Mouse (Mus musculus) embryonic facial prominence, embryonic 14.5 days (tissue): ENCODE data around the gene 1110059E24Rik. TPM values are rescaled to one million over a fixed set of nuclear protein-coding genes. Genes with fewer than 3 reads are reported as not detected.

ENCODE experiments used
- ATAC-seq: fragments of 200-750 bp; cut with Nextera tagmentation; 2 replicates; pipeline ENCODE4 v1.8.0; 2017; ENCODE audit warnings: low read depth, moderate number of reproducible peaks, moderate TSS enrichment
- DNase-seq: peaks from one replicate; pipeline ENCODE4 v3.0.0-alpha.2; 2015; ENCODE audit warnings: low spot score
- H3K27ac ChIP-seq: fragments of 300-500 bp; sonication (generic); replicated peaks from 2 replicates; pipeline ENCODE4 v1.5.1; 2014; ENCODE audit warnings: low read depth, mild to moderate bottlenecking, low read length, moderate library complexity
- H3K27me3 ChIP-seq: fragments of 300-500 bp; sonication (generic); replicated peaks from 2 replicates; pipeline ENCODE4 v1.6.1; 2014; ENCODE audit warnings: low read length; ENCODE audit not compliant: control insufficient read depth, insufficient read depth
- H3K36me3 ChIP-seq: fragments of 300-500 bp; sonication (generic); 2 replicates; pipeline ENCODE4 v1.6.1; 2014; ENCODE audit warnings: low read length, mixed read lengths; ENCODE audit not compliant: control insufficient read depth, insufficient read depth
- H3K4me1 ChIP-seq: fragments of 300-500 bp; sonication (generic); 2 replicates; pipeline ENCODE4 v1.6.1; 2014; ENCODE audit warnings: antibody characterized with exemption, low read length; ENCODE audit not compliant: control insufficient read depth, insufficient read depth
- H3K4me2 ChIP-seq: fragments of 300-500 bp; sonication (generic); 2 replicates; pipeline ENCODE4 v1.6.1; 2014; ENCODE audit warnings: low read depth, mild to moderate bottlenecking, low read length, moderate library complexity, mixed read lengths
- H3K4me3 ChIP-seq: fragments of 300-500 bp; sonication (generic); 2 replicates; pipeline ENCODE4 v1.5.1; 2014; ENCODE audit warnings: low read depth, mild to moderate bottlenecking, low read length
- H3K9ac ChIP-seq: fragments of 300-500 bp; sonication (generic); 2 replicates; pipeline ENCODE4 v1.6.1; 2014; ENCODE audit warnings: low read depth, mild to moderate bottlenecking, low read length, moderate library complexity, mixed read lengths
- H3K9me3 ChIP-seq: fragments of 300-500 bp; sonication (generic); 2 replicates; pipeline ENCODE4 v1.6.1; 2016; ENCODE audit warnings: low read length; ENCODE audit not compliant: control insufficient read depth
- WGBS: fragments of 180-500 bp; shearing (Covaris S2); extraction: QIAGEN DNeasy Blood & Tissue Kit; methylation state at CpG from one replicate; pipeline ENCODE4 v1.1.7; 2014; 5-methylcytosine and 5-hydroxymethylcytosine counted together
- polyA plus RNA-seq: library from polyadenylated mRNA; unstranded; fragments of >200 nt; fragmentation: Nextera tagmentation; extraction: Ambion mirVana; gene quantifications from 2 replicates; pipeline ENCODE4 v1.2.1, GENCODE M21; 2014

1110059E24Rik gene
- polyA plus RNA-seq, 1 experiment from 2014 or later, result 49.9 TPM

- no peak overlapping the region for H3K4me2 ChIP-seq
- no peaks in the 10 kb centered on the region for H3K27me3 ChIP-seq
- H3K27ac ChIP-seq, result no peak overlapping the region
- 73% methylated on average over 3 of the region's 3 CpGs for WGBS
- H3K4me1 ChIP-seq, result no peaks in the 10 kb centered on the region
- ATAC-seq (no peak), DNase-seq (no peak)
- no peak overlapping the region for H3K9ac ChIP-seq
- H3K36me3 ChIP-seq, result no peaks in the 10 kb centered on the region
- H3K4me3 ChIP-seq, result no peak overlapping the region
- H3K9me3 ChIP-seq, result no peaks in the 10 kb centered on the region
Observed at GRCm38 (mm10) chr19:21577443-21577842, 75.3 kb downstream of the 1110059E24Rik start.

- Histone ChIP-seq H3K9me3 (no peaks in the 10 kb centered on the region), H3K27ac (no peak overlapping the region), H3K4me1 (no peaks in the 10 kb centered on the region), H3K36me3 (no peaks in the 10 kb centered on the region), H3K9ac (no peak overlapping the region), H3K4me2 (no peak overlapping the region), H3K4me3 (no peak overlapping the region), H3K27me3 (no peaks in the 10 kb centered on the region)
- WGBS, result 62% methylated on average over 7 of the region's 7 CpGs
- no peak for DNase-seq
- no peak for ATAC-seq
Observed at GRCm38 (mm10) chr19:21571986-21572385, 80.8 kb downstream of the 1110059E24Rik start.

- Histone ChIP-seq H3K27ac (no peak overlapping the region), H3K4me2 (no peak overlapping the region), H3K36me3 (no peaks in the 10 kb centered on the region), H3K4me3 (no peak overlapping the region), H3K4me1 (no peaks in the 10 kb centered on the region), H3K27me3 (no peaks in the 10 kb centered on the region), H3K9me3 (no peaks in the 10 kb centered on the region), H3K9ac (no peak overlapping the region)
- DNase-seq, result peak; percentile 87
- peak; percentile 37; the same call in 1 of the 2 replicates for ATAC-seq
- 47% methylated on average over 16 of the region's 16 CpGs for WGBS
Observed at GRCm38 (mm10) chr19:21571223-21571980, 81.4 kb downstream of the 1110059E24Rik start.

- Histone ChIP-seq H3K27me3 (no peaks in the 10 kb centered on the region), H3K27ac (no peak overlapping the region), H3K4me2 (no peak overlapping the region), H3K36me3 (no peaks in the 10 kb centered on the region), H3K4me1 (no peaks in the 10 kb centered on the region), H3K9me3 (no peaks in the 10 kb centered on the region), H3K4me3 (no peak overlapping the region), H3K9ac (no peak overlapping the region)
- WGBS, result 47% methylated on average over 8 of the region's 8 CpGs
- DNase-seq (no peak), ATAC-seq (no peak; the same call in 1 of the 2 replicates)
Observed at GRCm38 (mm10) chr19:21570778-21571177, 82.0 kb downstream of the 1110059E24Rik start.

- Histone ChIP-seq H3K27me3 (no peaks in the 10 kb centered on the region), H3K27ac (no peak overlapping the region), H3K9ac (no peak overlapping the region), H3K9me3 (no peaks in the 10 kb centered on the region), H3K4me3 (no peak overlapping the region), H3K4me1 (0 out of 2 replicates have a peak, but pooled peaks cover 2% of the 10 kb centered on the region), H3K36me3 (no peaks in the 10 kb centered on the region), H3K4me2 (no peak overlapping the region)
- DNase-seq (no peak), ATAC-seq (no peak)
- WGBS, result 79% methylated on average over 3 of the region's 3 CpGs
Observed at GRCm38 (mm10) chr19:21568528-21569185, 84.1 kb downstream of the 1110059E24Rik start.

GRCm38 (mm10) chr19:21567933-21568332 is 84.8 kb downstream of the 1110059E24Rik start:
- Histone ChIP-seq H3K36me3 (no peaks in the 10 kb centered on the region), H3K4me3 (no peak overlapping the region), H3K27me3 (no peaks in the 10 kb centered on the region), H3K4me1 (0 out of 2 replicates have a peak, but pooled peaks cover 2% of the 10 kb centered on the region), H3K27ac (no peak overlapping the region), H3K9ac (no peak overlapping the region), H3K9me3 (no peaks in the 10 kb centered on the region), H3K4me2 (no peak overlapping the region)
- 96% methylated on average over 3 of the region's 3 CpGs for WGBS
- ATAC-seq, result no peak
- DNase-seq, result no peak

- H3K9ac ChIP-seq, result no peak overlapping the region
- H3K4me3 ChIP-seq, result no peak overlapping the region
- H3K4me2 ChIP-seq, result no peak overlapping the region
- ATAC-seq (no peak), DNase-seq (no peak)
- H3K36me3 ChIP-seq, result no peaks in the 10 kb centered on the region
- H3K27me3 ChIP-seq, result no peaks in the 10 kb centered on the region
- 84% methylated on average over 5 of the region's 5 CpGs for WGBS
- no peaks in the 10 kb centered on the region for H3K9me3 ChIP-seq
- H3K4me1 ChIP-seq, result 0 out of 2 replicates have a peak, but pooled peaks cover 2% of the 10 kb centered on the region
- H3K27ac ChIP-seq, result no peak overlapping the region
Observed at GRCm38 (mm10) chr19:21566484-21566883, 86.3 kb downstream of the 1110059E24Rik start.

GRCm38 (mm10) chr19:21564461-21564797 is 88.3 kb downstream of the 1110059E24Rik start:
- 0% methylated on average over 1 of the region's 1 CpGs for WGBS
- ATAC-seq, result no peak

More at GRCm38 (mm10) chr19:21564461-21564797, 88.3 kb downstream of the 1110059E24Rik start:
- H3K4me2 ChIP-seq, result no peak overlapping the region
- DNase-seq, result no peak
- H3K4me1 ChIP-seq, result 0 out of 2 replicates have a peak, but pooled peaks cover 2% of the 10 kb centered on the region
- no peaks in the 10 kb centered on the region for H3K36me3 ChIP-seq
- no peaks in the 10 kb centered on the region for H3K27me3 ChIP-seq
- no peaks in the 10 kb centered on the region for H3K9me3 ChIP-seq
- H3K9ac ChIP-seq, result no peak overlapping the region
- H3K27ac ChIP-seq, result no peak overlapping the region
- no peak overlapping the region for H3K4me3 ChIP-seq
